Mouse (Mus musculus): Measurements from ENCODE around the gene Gm44511. TPM values are rescaled to one million over a fixed set of nuclear protein-coding genes. Genes with fewer than 3 reads are reported as not detected.

Gm44511 gene
- total and polyA plus RNA-seq, 3 experiments: not detected

- H3K27me3 ChIP-seq (ENCODE audit: control insufficient read depth in 1 of 2, insufficient read depth in 2 of 2, low read length in 2 of 2): no peaks in the 10 kb centered on the region
- H3K9me3 ChIP-seq (replicated peaks; ENCODE audit: insufficient read depth, low read length): no peaks in the 10 kb centered on the region
- peak; percentile 58 for DNase-seq (ENCODE audit: low read depth, low spot score)
- no peaks in the 10 kb centered on the region for H3K79me2 ChIP-seq (ENCODE audit: control insufficient read depth, insufficient read depth, low read length, poor library complexity)
- H3K27ac ChIP-seq (ENCODE audit: control insufficient read depth, low read depth, low read length): no peak overlapping the region
- H3K4me1 ChIP-seq (ENCODE audit: control insufficient read depth in 1 of 2, insufficient read depth in 2 of 2, low read length in 2 of 2): peaks cover 0 to 8% of the 10 kb centered on the region in 2 experiments; a peak in 2 of 4 replicates
- H3K9ac ChIP-seq (ENCODE audit: control insufficient read depth, low read depth, low read length, poor library complexity, severe bottlenecking): no peak overlapping the region
- H3K36me3 ChIP-seq (ENCODE audit: control insufficient read depth in 1 of 2, insufficient read depth in 2 of 2, low read length in 2 of 2): peaks cover 0 to 6% of the 10 kb centered on the region in 2 experiments; a peak in 2 of 4 replicates
- peak overlapping the region; percentile 21 to 41; a peak in 3 of 4 replicates for H3K4me3 ChIP-seq (ENCODE audit: control insufficient read depth in 1 of 2, insufficient read depth in 1 of 2, low read depth in 2 of 2, low read length in 2 of 2)
- TF ChIP-seq RCOR1 (IDR thresholded peaks at IDR 0.05; ENCODE audit: low read depth, low read length): no peak
- no peak for TF ChIP-seq MYC (IDR thresholded peaks at IDR 0.05; ENCODE audit: low read depth, low read length)
- peak; percentile 59 for TF ChIP-seq USF1 (IDR thresholded peaks at IDR 0.05; ENCODE audit: low read depth, low read length)
- TF ChIP-seq TCF12 (IDR thresholded peaks at IDR 0.05; ENCODE audit: low read depth, low read length): no peak
These were observed 60.9 kb downstream of the Gm44511 start for GRCm38 (mm10) chr6:128765211-128765610.

- peaks cover 0 to 9% of the 10 kb centered on the region in 2 experiments; a peak in 2 of 4 replicates for H3K4me1 ChIP-seq (ENCODE audit: control insufficient read depth in 1 of 2, insufficient read depth in 2 of 2, low read length in 2 of 2)
- peaks cover 0 to 6% of the 10 kb centered on the region in 2 experiments; a peak in 2 of 4 replicates for H3K36me3 ChIP-seq (ENCODE audit: control insufficient read depth in 1 of 2, insufficient read depth in 2 of 2, low read length in 2 of 2)
- H3K9ac ChIP-seq (ENCODE audit: control insufficient read depth, low read depth, low read length, poor library complexity, severe bottlenecking): peak overlapping the region; percentile 79
- no peaks in the 10 kb centered on the region for H3K27me3 ChIP-seq (ENCODE audit: control insufficient read depth in 1 of 2, insufficient read depth in 2 of 2, low read length in 2 of 2)
- no peak for TF ChIP-seq POLR2AphosphoS5 (IDR thresholded peaks at IDR 0.05; ENCODE audit: borderline replicate concordance, low read depth, low read length)
- TF ChIP-seq TAL1 (IDR thresholded peaks at IDR 0.05; ENCODE audit: low read length): no peak
- no peak for TF ChIP-seq ZNF384 (IDR thresholded peaks at IDR 0.05; ENCODE audit: low read depth, low read length)
- TF ChIP-seq SMC3 (IDR thresholded peaks at IDR 0.05; ENCODE audit: low read depth, low read length): no peak
- no peak for TF ChIP-seq USF1 (IDR thresholded peaks at IDR 0.05; ENCODE audit: low read depth, low read length)
- no peak for TF ChIP-seq CHD2 (IDR thresholded peaks at IDR 0.05; ENCODE audit: low read length)
- TF ChIP-seq POLR2AphosphoS2 (IDR thresholded peaks at IDR 0.05; ENCODE audit: low read length): no peak
- no peak for TF ChIP-seq TCF12 (IDR thresholded peaks at IDR 0.05; ENCODE audit: low read depth, low read length)
- no peak for TF ChIP-seq JUND (IDR thresholded peaks at IDR 0.05; ENCODE audit: low read depth, low read length)
- no peak for TF ChIP-seq ETS1 (IDR thresholded peaks at IDR 0.05; ENCODE audit: low read depth, low read length)
- no peak for TF ChIP-seq MAZ (IDR thresholded peaks at IDR 0.05; ENCODE audit: low read depth, low read length)
- no peak for TF ChIP-seq ZMIZ1 (IDR thresholded peaks at IDR 0.05; ENCODE audit: low read depth, low read length)
- TF ChIP-seq RAD21 (IDR thresholded peaks at IDR 0.05; ENCODE audit: low read depth, low read length): no peak
- TF ChIP-seq GABPA (IDR thresholded peaks at IDR 0.05; ENCODE audit: low read depth, low read length): no peak
- no peak for TF ChIP-seq MYB (IDR thresholded peaks at IDR 0.05; ENCODE audit: low read depth, low read length)
- TF ChIP-seq EP300 (IDR thresholded peaks at IDR 0.05; ENCODE audit: low read depth in 1 of 2, low read length in 2 of 2): no peak
- TF ChIP-seq E2F4 (IDR thresholded peaks at IDR 0.05; ENCODE audit: borderline replicate concordance, low read depth, low read length): no peak
- TF ChIP-seq ZKSCAN1 (IDR thresholded peaks at IDR 0.05; ENCODE audit: low read depth, low read length): no peak
- TF ChIP-seq NRF1 (IDR thresholded peaks at IDR 0.05; ENCODE audit: insufficient read depth, low read depth, low read length, poor library complexity, severe bottlenecking): no peak
- no peak for TF ChIP-seq MAFK (IDR thresholded peaks at IDR 0.05; ENCODE audit: borderline replicate concordance, low read depth, low read length)
- H3K79me2 ChIP-seq (ENCODE audit: control insufficient read depth, insufficient read depth, low read length, poor library complexity): no peaks in the 10 kb centered on the region
- DNase-seq (ENCODE audit: low read depth, low spot score): no peak
- H3K27ac ChIP-seq (ENCODE audit: control insufficient read depth, low read depth, low read length): no peak overlapping the region
- peak overlapping the region; percentile 73 to 98 for H3K4me3 ChIP-seq (ENCODE audit: control insufficient read depth in 1 of 2, insufficient read depth in 1 of 2, low read depth in 2 of 2, low read length in 2 of 2)
- no peaks in the 10 kb centered on the region for H3K9me3 ChIP-seq (replicated peaks; ENCODE audit: insufficient read depth, low read length)
These were observed 61.5 kb downstream of the Gm44511 start for GRCm38 (mm10) chr6:128764598-128764997.
